Mouse (Mus musculus) layer of hippocampus, postnatal 10 days (tissue): Measurements from ENCODE around the gene Bicdl2. TPM values are rescaled to one million over a fixed set of nuclear protein-coding genes. Genes with fewer than 3 reads are reported as not detected.

Experiments
- DNase-seq, 2 experiments: peaks; one replicate each; pipeline ENCODE4 v3.0.0; 2021; ENCODE audit warnings: low spot score in 2 of 2
- total RNA-seq, 2 experiments: library from RNA; stranded (reverse); gene quantifications; 2 replicates each; pipeline ENCODE4 v1.2.3; 2021

Bicdl2 gene
- total RNA-seq, 2 experiments from 2014 or later, result not detected

DNA sequence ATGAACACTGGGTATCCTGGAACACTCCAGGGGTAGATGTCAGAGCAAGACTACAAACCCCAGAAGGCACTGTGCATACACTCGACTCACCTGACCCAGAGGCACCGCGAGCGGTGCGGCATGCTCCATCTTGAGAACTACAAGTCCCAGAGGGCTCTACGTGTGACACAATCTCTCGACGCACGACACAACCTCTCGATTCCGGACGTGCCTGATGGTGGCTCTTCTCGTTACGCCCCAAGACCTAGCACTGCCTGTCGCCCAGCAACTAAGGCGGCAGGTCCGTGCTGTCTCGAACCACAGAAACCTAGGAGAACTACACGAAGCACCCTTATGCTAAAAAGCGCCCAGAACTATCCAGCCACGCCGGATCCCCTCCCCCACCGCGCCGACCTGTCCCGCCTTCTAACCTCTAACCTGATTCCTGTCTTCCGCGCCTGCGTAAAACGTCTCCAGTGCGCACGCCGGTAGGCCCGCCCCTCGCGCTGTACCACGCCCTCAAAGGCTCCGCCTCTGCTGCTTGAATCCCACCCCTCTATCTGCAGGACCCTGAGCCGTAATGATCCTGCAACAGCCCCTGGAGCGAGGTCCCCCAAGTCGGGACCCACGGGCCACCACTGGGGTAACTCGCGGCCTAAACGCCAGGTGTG is 13.2 kb downstream of the Bicdl2 start, which contains the start of the genes Hcfc1r1 and Thoc6:
Gene Hcfc1r1 (plus strand): TSS at position 173 of the 650 bp plus-strand sequence.
Gene Thoc6 (minus strand): TSS at position 459 of the 650 bp plus-strand sequence.
- peak; percentile 92 to 94 for DNase-seq

DNA sequence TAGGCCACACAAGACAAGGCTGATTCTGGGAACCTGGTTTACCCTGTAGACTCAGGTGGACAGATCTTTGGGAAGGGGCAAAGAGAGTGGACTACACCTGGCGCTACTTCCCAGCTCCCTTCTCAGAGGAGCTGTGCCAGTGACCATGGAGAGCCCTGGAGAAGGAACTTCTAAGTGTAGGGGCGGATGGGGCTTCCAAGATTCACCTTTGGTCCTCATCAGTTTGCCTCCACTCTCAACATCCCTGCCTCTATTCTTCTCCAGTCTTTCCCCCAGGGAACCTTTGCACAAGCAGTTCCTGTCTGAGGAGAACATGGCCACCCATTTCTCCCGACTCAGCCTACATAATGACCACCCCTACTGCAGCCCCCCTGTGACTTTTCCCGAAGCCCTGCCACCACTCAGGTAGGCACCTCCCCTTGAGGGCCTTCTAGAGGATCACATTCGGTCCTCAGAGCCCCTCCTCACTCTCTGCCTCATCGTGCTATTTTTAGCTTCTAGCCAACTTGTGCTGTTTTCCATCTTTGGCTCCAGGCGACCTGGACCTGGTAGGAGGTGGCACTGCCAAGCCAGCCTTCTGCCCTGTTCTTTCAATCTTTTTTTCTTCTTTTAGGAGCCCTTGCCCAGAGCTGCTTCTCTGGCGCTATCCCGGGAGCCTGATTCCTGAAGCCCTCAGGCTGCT is 14.1 kb downstream of the Bicdl2 start:
- peak; percentile 33 to 35 for DNase-seq

DNA sequence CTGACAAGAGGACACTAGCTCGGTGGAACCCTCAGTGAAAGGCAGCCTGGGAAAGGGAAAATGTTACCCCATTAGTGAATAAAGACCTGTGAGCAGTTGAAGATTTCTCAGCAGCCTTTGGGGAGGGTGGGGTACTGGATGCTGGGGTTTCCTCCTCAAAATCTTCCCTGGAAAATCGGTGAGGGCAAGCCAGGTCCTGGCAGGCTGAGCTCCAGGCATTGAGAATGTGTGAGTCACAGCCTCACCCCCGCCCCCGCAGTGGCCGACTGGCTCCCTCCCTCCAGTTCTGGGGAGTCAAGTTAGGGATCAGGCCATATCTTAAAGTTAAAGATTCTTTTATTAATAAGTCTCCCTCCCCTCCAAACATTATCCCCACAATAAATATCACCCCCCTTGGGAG is 14.8 kb downstream of the Bicdl2 start:
- DNase-seq, result no peak

DNA sequence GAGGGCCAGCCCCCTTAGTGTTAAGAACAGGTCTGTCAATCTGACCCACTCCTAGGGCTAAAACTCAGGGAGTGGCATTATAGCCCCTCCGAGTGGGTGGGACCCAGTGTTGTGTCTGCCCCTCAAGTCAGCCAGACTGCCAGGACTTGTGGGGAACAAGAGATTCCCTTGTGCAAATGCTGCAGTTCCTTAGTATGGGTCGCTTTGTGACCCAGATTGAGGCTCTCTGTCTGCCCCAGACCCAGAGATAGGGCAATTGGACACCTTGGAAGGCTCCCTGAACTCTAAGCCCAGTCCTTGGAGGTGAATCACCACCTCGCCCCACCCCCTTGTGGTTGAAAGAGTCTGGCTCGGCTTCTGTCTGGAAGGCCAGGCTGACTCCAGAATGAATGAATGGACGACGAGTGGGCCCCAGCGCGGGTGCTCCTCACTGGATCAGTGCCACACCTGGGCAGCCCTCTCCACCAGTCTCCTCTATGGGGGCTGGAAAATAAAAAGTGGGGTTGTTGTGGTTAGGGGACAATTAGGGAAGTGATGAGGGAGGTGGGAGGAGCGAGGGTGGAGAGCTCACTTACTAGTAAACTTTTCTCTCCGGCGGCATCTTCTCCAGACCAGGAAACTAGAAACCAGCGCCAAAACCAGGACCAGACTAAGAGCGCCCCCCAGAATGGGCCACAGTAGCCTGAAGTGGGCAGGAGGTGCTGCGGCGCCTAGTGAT is 15.4 kb downstream of the Bicdl2 start:
- peak; percentile 35 to 43 for DNase-seq

DNA sequence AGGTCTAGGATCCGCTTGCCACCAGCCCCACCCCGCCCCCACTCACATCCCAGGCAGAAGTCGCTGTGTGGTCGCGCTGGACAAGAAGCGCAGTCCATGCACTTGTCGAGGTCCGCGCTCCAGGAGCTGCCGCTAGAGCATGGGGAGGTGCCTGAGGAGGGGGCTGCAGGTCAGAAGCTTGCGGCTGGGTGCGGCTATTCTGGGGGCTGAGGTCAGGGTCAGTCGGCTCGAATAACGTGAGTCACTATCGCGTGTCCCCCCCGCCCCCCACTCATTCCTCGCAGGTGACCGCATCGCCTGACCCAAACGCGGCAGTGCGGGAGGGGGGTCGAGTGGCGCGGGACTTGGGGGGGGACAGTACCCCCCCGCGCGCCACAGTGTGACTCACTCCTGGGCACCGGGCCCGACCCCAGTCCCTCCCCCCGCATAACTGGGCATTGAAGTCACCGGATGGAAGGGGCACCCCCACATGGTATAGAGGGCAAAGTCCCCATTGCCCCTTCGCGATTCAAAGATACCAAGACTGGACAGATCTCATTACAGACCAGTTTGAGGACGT is 16.2 kb downstream of the Bicdl2 start:
- peak in 1 of 2 experiments; percentile 42 for DNase-seq

DNA sequence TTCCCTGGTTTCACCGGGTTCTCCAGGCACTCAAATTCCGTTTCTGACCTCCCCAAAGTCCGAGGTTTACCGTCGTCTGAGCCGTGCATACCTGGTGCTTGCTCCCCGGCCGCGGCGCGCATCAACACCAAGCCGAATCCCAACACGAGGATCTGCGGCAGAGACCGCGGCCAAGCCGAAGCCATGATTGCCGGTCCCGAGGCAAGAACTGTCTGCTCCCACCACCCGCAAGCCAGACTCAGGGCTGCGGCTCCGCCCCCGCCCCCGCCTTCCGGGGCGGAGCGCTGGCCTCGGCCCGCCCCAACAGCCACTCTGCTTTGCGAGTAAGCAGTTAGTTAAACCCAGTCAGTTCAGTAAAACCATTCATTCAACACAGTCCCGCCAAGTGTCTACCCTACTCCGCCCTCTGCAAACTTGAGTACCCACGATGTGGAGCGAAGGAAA is 17.0 kb downstream of the Bicdl2 start, which contains the start of gene Tnfrsf12a:
Gene Tnfrsf12a (minus strand): TSS at position 233 of the 444 bp plus-strand sequence.
- DNase-seq, result peak; percentile 73 to 79

DNA sequence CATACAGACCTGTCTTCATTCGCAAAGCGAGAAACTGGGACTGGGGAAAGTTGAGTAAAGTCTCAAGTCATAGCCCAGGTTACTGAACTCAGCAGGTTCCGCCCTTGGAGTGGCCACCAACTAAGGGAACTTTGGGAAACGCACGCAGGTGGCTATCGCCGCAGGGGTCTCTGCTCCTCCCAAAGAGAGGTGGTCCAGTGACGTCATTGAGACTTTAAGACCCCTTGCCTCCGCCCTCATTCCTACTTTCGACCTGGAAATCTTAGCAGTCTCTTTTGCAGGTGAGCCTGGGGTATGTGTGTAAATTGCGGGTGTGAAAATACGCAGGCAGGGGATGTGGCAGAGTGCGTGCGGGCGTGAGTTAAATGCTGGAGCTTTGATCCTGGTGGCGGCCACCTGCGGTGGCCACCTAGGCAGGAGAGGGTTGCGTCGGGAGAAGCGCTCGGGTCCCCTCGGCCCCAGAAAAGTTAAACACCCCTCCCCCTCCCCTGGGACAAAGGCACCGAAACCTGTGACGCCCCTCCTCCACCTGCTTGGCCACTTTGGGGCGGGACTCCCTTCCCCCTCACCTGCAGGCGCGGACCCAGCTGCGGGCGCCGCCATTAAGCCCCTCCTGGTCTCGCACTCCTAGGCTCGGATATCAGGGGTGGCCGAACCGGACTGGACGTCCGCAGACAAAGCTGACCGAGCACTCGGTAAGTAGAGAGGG is 19.0 kb downstream of the Bicdl2 start, which contains the start of gene Cldn6:
Gene Cldn6 (plus strand): TSS at position 123 of the 709 bp plus-strand sequence.
- DNase-seq, result no peak

DNA sequence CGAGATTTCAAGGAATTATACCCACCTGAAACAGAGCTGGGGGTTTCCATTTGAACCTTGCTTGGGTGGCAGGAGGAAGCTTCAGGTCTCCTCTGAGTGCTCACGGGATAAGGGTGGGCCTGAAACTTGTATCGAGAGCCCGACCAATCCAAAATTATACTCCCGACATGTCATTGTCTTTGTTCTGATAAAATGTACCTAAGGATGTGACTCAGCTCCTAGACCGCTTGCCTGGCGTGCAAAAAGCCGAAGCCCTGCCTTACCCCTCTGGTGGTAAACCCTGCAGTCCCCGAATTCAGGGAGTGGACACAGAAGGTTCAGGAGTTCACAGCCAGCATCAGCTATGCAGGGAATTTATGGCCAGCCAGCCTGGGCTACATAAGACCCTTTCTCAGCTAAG is 20.0 kb downstream of the Bicdl2 start:
- DNase-seq, result no peak

DNA sequence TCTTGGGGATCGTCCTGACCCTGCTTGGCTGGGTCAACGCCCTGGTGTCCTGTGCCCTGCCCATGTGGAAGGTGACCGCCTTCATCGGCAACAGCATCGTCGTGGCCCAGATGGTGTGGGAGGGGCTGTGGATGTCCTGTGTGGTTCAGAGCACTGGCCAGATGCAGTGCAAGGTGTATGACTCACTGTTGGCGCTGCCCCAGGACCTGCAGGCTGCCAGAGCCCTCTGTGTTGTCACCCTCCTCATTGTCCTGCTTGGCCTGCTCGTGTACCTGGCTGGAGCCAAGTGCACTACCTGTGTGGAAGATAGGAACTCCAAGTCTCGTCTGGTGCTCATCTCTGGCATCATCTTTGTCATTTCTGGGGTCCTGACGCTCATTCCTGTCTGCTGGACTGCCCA is 20.8 kb downstream of the Bicdl2 start:
- DNase-seq, result no peak

DNA sequence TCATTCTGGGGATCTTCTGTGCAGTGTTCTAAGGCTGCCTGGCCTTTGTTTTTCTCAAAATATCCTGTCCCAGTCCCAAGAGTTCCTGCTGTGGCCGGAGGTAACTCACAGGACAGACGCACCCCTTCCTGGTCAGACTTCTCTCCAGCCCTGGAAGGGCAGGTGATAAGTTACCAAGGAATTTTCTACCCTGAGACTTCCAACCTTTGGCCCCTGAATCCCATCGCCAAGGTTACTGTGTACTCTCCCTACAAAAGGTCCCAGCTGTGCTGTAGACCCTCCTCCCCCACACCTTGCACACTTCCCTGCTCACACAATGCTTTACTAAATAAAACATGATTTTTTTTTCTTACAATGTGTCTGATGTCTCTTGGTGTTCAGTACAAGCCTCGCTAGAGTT is 21.8 kb downstream of the Bicdl2 start:
- no peak for DNase-seq

DNA sequence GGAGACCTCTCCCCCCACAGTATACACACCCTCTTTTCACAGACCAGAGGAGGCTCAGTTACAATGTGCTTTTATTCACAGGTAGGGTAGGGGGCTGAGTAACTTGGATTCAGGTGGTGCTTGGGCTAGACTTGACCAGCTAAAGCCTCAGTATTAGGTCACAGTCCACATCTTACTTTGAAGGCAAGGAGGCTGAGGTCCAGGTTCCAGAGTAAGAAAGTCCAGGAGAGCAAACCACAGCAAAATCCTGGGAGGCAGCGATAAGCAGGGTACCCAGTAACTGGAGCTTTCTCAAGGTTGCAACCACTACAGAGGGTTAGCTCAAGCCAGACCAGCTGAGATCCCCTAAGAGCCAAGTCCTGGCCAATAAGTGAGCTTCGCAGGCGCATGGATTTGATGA is 22.2 kb downstream of the Bicdl2 start:
- no peak for DNase-seq

DNA sequence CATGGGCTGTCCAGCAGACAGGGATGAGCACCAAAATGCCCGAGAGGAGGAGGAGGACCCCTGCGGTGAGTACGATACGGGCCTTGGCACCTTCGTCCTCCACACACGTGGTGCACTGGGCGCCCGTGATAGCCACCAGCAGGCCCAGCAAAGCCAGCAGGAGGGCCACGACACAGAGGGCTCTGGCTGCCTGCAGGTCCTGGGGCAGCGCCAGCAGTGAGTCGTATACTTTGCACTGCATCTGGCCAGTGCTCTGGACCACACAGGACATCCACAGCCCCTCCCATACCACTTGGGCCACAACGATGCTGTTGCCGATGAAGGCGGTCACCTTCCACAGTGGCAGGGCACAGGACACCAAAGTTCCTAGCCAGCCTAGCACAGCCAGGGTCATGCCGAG is 22.9 kb downstream of the Bicdl2 start:
- DNase-seq, result no peak

DNA sequence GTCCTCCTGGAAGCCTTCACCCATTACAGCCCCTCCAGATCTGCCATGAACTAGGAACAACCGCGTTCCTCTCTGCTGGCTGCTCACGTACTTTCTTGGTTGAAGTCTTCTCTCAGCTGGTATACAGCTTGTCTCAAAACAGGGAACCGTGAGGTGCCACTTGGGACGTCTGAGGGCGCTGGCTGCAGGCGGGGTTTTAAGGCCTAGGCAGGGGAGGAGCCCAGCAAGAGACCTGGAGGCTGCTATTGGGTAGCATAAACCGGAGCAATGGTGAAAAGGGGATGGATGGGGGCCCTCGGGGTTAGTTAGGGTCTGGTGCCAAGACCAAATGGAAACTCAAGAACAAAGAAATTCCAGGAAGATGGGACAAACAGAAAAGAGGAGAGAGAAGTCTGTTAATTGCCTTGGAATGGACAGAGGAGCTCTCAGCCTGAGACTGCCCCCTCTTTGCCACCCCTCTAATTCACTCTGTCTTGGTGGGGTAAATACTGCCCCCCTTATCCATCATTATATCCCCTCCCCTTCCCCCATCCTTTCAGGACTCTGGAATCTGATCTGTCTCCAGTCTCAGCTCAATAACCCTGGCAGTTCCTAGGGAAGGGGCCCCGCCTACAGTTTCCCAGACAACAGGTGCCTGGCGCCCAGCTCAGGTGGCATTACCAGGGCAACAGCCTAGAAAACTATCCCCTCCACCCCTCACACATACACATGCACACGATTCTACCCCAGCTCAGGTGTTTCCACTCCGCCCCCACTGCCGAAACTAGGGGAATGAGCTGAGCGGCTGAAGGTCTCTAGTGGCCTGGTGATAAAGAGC is 23.8 kb downstream of the Bicdl2 start, which contains the start of gene Cldn9:
Gene Cldn9 (minus strand): TSS at position 171 of the 817 bp plus-strand sequence.
- DNase-seq, result no peak

DNA sequence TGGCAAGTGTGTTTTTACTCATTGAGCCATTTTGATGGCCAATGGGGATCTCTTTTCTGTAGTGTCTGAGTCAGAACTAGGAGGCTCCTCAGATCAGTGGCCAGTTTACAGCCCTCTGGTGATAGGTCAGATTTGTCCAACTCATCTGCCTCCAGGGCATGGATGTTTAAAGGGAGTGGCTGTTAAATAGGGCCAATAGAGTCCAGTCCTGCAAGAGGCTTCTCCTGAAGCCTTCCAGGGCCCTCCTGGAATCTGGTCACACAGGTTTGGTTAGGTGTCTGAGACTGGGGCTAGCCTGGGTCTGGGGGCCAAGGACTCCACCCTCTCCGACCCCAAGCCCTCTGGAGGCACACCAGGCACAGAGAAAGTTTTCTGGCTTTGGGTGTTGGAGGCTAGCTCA is 34.2 kb downstream of the Bicdl2 start:
- no peak for DNase-seq

DNA sequence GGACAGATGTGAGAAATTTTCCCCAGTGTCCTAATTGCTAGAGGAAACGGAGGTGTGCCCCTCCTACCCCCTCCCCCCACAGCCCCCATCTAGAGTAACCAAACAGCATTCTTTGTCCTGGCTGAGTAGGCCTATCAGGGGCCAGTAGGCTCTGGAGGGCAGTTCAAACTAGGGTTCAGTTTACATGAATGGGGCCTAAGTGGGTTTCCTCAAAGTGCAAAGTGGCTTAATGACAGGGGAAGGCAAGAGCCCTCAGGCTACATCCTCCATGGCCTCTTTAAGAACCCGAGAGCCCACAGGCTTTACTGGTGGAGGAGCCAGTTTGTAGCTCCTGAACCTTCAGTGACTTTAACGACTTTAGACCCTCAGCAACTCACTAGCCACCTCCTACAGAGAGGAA is 35.5 kb downstream of the Bicdl2 start:
- DNase-seq, result no peak

DNA sequence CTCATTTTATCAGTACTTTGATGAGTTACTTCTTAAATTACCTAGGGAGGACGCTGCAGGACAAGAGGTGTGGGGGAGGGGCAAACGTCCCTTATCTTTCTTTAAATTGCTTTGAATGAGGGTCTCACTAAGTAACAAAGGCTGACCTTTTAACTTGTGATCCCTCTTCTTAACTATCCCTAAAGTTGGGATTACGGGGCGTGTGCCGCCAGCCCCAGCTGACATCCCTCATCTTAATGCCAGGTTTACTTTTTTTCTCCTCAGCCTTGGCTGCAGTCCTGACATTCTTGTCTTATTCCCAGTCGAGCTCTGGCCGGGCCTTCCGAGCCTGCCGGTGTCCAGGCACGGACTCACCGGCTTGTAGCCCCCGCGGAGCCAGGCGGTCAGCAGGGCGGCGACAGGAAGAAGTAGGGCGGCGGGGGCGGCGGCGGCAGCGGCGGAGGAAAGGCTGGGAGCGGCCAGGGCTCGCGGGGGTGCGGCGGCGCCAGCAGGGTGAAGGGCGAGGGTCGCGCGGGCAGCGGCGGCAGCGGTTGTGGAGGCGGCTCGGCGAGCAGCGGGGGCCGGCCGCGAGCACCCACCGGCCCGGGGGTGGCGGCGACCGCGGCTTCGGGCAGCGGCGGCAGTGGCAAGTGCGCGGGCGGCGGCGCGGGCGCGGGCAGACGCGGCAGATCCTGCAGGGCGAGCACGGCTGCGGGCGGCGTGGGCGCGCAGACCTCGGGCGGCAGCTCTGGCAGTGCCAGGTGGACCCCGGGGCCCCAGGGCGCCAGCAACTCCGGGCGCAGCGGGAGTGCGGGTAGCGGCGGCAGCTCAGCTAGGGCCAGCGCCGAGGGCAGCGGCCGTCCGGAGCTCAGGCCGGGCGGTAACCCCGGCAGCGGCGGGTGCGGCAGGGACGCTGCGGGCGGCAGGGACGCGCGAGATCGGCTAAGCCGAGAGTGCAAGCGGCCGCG is 39.1 kb downstream of the Bicdl2 start:
- DNase-seq, result no peak

DNA sequence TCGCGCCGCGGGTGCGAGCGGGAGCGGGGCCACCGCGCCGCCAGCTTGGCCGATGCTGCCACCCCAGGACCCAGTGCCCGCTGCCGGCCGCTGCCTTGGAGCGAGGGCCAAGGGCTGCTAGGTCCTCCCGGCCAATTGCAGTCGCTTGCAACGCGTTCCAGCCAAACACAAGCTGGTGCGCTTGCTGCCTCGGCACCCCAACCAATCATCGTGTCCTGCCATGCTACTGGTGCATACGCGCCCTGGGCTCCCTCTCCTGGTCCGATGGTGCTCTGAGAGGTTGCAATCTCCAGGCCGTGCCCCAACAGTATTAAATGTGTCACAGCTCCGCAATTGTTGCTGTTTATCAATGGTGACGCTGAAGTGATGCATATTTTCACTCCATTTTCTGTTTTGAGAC is 39.8 kb downstream of the Bicdl2 start:
- DNase-seq, result peak; percentile 83 to 91

DNA sequence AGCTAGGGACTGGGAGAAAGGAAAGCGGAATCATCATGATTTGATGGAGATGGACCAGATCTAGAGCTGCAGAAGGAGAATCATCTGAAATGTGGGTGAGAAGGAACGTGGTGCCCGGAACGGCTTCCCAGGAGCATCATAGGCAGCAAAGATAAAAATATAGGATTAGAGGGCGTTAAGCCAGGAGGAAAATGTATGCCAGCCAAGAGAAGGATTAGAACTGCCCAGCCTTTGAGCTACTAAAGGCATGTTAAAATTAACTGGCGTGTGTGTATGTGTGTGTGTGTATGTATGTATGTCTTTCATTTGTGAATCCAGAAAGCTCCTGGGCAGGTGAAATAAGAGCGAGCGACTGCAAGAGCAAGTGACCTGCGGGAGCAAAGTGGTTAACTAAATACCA is 43.0 kb downstream of the Bicdl2 start:
- DNase-seq, result no peak

DNA sequence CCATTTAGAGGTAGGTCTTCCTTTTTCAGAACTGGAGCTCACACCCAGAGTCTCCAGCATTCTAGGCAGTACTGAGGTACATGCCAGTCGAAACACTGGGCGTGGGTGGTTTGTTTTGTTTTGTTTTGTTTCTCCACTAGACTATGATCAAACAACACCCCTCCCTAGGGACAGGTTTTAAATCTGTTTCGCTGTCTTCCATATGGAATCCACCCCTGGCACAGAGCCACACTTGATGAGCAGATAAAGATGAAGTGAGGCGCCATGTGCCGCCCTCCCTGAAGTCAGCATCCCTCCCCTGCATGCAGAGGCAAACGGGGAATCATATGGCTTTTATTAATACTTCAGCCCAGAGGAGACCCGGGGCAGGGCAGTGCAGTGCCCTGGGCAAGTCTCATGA is 44.4 kb downstream of the Bicdl2 start:
- peak in 1 of 2 experiments; percentile 44 for DNase-seq
